Mouse (Mus musculus) embryo, embryonic 11 days (tissue): ENCODE measurements around the gene Aqr.
A peak's percentile ranks its signal among the peaks of the same experiment; 100 is the strongest.
"Not testable (repeated sequence)": the region's sequence is repeated elsewhere in the genome, so short reads cannot be mapped to it uniquely, and the experiment has no call there.

Experiments
- DNase-seq: peaks from one replicate; pipeline ENCODE4 v3.0.0-alpha.2; 2015

The Aqr gene

GRCm38 (mm10) chr2:114186924-114187323 lies at the start of gene Aqr:
Aqr (minus strand) TSS chr2:114187024.
- DNase-seq, result not testable (repeated sequence)

- peak; percentile 26 for DNase-seq
These were observed 49.7 kb upstream of the Aqr start for GRCm38 (mm10) chr2:114236566-114236965.

GRCm38 (mm10) chr2:114235584-114235983 lies 48.8 kb upstream of the Aqr start:
- no peak for DNase-seq

GRCm38 (mm10) chr2:114231248-114231647 lies 44.4 kb upstream of the Aqr start:
- DNase-seq, result no peak

- DNase-seq, result no peak
These were observed 41.8 kb upstream of the Aqr start for GRCm38 (mm10) chr2:114228672-114229071.

- no peak for DNase-seq
These were observed 18.2 kb upstream of the Aqr start for GRCm38 (mm10) chr2:114205036-114205435.

- DNase-seq, result no peak
These were observed 14.8 kb upstream of the Aqr start for GRCm38 (mm10) chr2:114201574-114201973.

GRCm38 (mm10) chr2:114200932-114201559 lies 14.2 kb upstream of the Aqr start, which contains the start of gene Zfp770:
Zfp770 (minus strand) TSS chr2:114201469.
- peak; percentile 89 for DNase-seq

GRCm38 (mm10) chr2:114196421-114196820 lies 9.6 kb upstream of the Aqr start:
- no peak for DNase-seq

- DNase-seq, result no peak
These were observed 8.8 kb downstream of the Aqr start for GRCm38 (mm10) chr2:114177802-114178733.

- DNase-seq, result peak; percentile 91
These were observed 12.0 kb downstream of the Aqr start for GRCm38 (mm10) chr2:114174651-114175484.

- no peak for DNase-seq
These were observed 13.6 kb downstream of the Aqr start for GRCm38 (mm10) chr2:114173248-114173647.

GRCm38 (mm10) chr2:114167837-114168236 lies 19.0 kb downstream of the Aqr start:
- no peak for DNase-seq

GRCm38 (mm10) chr2:114161978-114162377 lies 24.8 kb downstream of the Aqr start:
- no peak for DNase-seq

- DNase-seq, result no peak
These were observed 29.5 kb downstream of the Aqr start for GRCm38 (mm10) chr2:114157345-114157744.

GRCm38 (mm10) chr2:114156639-114157038 lies 30.2 kb downstream of the Aqr start:
- DNase-seq, result no peak

- no peak for DNase-seq
These were observed 33.6 kb downstream of the Aqr start for GRCm38 (mm10) chr2:114153247-114153646.

- DNase-seq, result no peak
These were observed 39.9 kb downstream of the Aqr start for GRCm38 (mm10) chr2:114146864-114147458.

- peak; percentile 32 for DNase-seq
These were observed 41.5 kb downstream of the Aqr start for GRCm38 (mm10) chr2:114145315-114145801.

- DNase-seq, result no peak
These were observed 41.9 kb downstream of the Aqr start for GRCm38 (mm10) chr2:114144915-114145314.

GRCm38 (mm10) chr2:114143842-114144241 lies 43.0 kb downstream of the Aqr start:
- DNase-seq, result no peak

- DNase-seq, result no peak
These were observed 50.1 kb downstream of the Aqr start for GRCm38 (mm10) chr2:114136755-114137154.
